Mouse (Mus musculus) forebrain, postnatal 0 days (tissue): ENCODE data around the gene Pdpn. TPM values are rescaled to one million over a fixed set of nuclear protein-coding genes. Genes with fewer than 3 reads are reported as not detected.
A peak's percentile ranks its signal among the peaks of the same experiment; 100 is the strongest.

Experiments used
- ATAC-seq: fragments of 200-750 bp; cut with Nextera tagmentation; 2 replicates; pipeline ENCODE4 v1.8.0; 2017; ENCODE audit warnings: mild to moderate bottlenecking, moderate library complexity
- DNase-seq: peaks from one replicate; pipeline ENCODE4 v3.0.0-alpha.2; 2015
- H3K27ac ChIP-seq: fragments of 300-500 bp; sonication (generic); 2 replicates; pipeline ENCODE4 v1.5.1; 2014; ENCODE audit warnings: low read depth, mild to moderate bottlenecking, antibody characterized with exemption, low read length, moderate library complexity, mixed read lengths
- H3K27me3 ChIP-seq: fragments of 300-500 bp; sonication (generic); 2 replicates; pipeline ENCODE4 v1.6.1; 2014; ENCODE audit warnings: mild to moderate bottlenecking, low read length, mixed read lengths; ENCODE audit not compliant: insufficient read depth
- H3K36me3 ChIP-seq: fragments of 300-500 bp; sonication (generic); 2 replicates; pipeline ENCODE4 v1.6.1; 2014; ENCODE audit warnings: mild to moderate bottlenecking, moderate library complexity; ENCODE audit not compliant: insufficient read depth
- H3K4me1 ChIP-seq: fragments of 300-500 bp; sonication (generic); 2 replicates; pipeline ENCODE4 v1.6.1; 2014; ENCODE audit warnings: antibody characterized with exemption; ENCODE audit not compliant: insufficient read depth
- H3K4me2 ChIP-seq: fragments of 300-500 bp; sonication (generic); 2 replicates; pipeline ENCODE4 v1.6.1; 2014; ENCODE audit warnings: low read depth, mild to moderate bottlenecking, moderate library complexity
- H3K4me3 ChIP-seq: fragments of 300-500 bp; sonication (generic); 2 replicates; pipeline ENCODE4 v1.5.1; 2014; ENCODE audit warnings: low read depth, low read length, mixed read lengths
- H3K9ac ChIP-seq: fragments of 300-500 bp; sonication (generic); 2 replicates; pipeline ENCODE4 v1.6.1; 2014; ENCODE audit warnings: mild to moderate bottlenecking
- H3K9me3 ChIP-seq: fragments of 300-500 bp; sonication (generic); 2 replicates; pipeline ENCODE4 v1.6.1; 2016; ENCODE audit warnings: low read length
- CTCF ChIP-seq: sonication (generic); IDR thresholded peaks from 2 replicates; pipeline ENCODE4 v1.5.1; 2016; ENCODE audit warnings: antibody characterized with exemption, control low read depth, low read depth
- WGBS: fragments of 180-500 bp; shearing (Covaris S2); extraction: QIAGEN DNeasy Blood & Tissue Kit; methylation state at CpG from one replicate; pipeline ENCODE4 v1.1.7; 2014; 5-methylcytosine and 5-hydroxymethylcytosine counted together
- polyA plus RNA-seq: library from polyadenylated mRNA; unstranded; fragments of >200 nt; fragmentation: Nextera tagmentation; extraction: Ambion mirVana; gene quantifications from 2 replicates; pipeline ENCODE4 v1.2.1, GENCODE M21; 2015
- total RNA-seq: library from RNA; depleted of rRNA; stranded (reverse); fragments of >200 nt; gene quantifications from 2 replicates; pipeline ENCODE4 v1.2.3, GENCODE M21; 2014

Pdpn gene
- total and polyA plus RNA-seq, 2 experiments from 2014 or later, result 36.8 to 38.7 TPM

GRCm38 (mm10) chr4:143311341-143311740 lies 12.0 kb upstream of the Pdpn start:
- peak; percentile 57 for TF ChIP-seq CTCF
- no peak overlapping the region for H3K9ac ChIP-seq
- no peaks in the 10 kb centered on the region for H3K27me3 ChIP-seq
- H3K27ac ChIP-seq, result no peak overlapping the region
- DNase-seq (peak; percentile 56), ATAC-seq (no peak)
- 27% methylated on average over 2 of the region's 2 CpGs for WGBS
- no peaks in the 10 kb centered on the region for H3K4me1 ChIP-seq
- no peak overlapping the region for H3K4me3 ChIP-seq
- H3K36me3 ChIP-seq, result no peaks in the 10 kb centered on the region
- H3K9me3 ChIP-seq, result no peaks in the 10 kb centered on the region
- no peak overlapping the region for H3K4me2 ChIP-seq

DNA sequence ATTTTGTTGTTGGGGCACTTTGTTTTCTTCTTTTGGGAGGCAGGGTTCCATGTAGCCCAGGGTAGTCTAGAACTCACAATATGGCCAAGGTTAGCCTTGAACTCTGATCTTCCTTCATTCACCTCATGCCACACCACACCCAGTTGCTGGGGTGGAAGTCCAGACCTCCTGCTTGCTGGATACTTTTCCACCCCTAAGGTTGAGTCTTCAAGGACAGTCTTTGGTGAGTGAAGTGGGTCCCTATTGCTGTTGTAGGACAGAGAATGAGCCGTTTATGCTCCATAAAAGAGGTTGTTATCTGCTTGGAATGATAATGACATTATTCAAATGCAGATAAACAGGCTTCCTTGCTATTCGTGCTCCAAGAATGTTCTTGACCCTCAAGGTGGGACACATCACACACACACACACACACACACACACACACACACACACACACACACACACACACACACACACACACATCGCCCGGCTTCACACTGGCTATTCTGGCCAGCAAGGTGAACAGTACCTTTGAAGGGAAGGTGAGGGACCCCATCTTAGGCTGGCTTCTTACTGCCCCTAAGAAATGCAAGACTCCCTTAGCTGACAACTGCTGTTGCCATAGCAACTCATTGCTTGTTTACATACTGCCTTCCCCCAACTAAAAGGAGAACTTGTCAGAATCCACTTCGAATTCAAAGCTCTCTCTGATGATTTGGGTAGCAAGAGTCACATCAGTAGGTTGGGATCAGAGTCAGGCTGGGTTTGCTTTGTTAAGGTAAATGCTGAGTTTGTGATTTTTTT lies 6.8 kb upstream of the Pdpn start:
- 56% methylated on average over 5 of the region's 5 CpGs for WGBS
- Histone ChIP-seq H3K27me3 (no peaks in the 10 kb centered on the region), H3K27ac (no peak overlapping the region), H3K4me3 (no peak overlapping the region), H3K36me3 (no peaks in the 10 kb centered on the region), H3K4me1 (no peaks in the 10 kb centered on the region), H3K4me2 (no peak overlapping the region), H3K9ac (no peak overlapping the region), H3K9me3 (no peaks in the 10 kb centered on the region)
- DNase-seq (peak; percentile 20), ATAC-seq (no peak)
- TF ChIP-seq CTCF, result no peak

- Histone ChIP-seq H3K27ac (no peak overlapping the region), H3K4me1 (no peaks in the 10 kb centered on the region), H3K4me2 (no peak overlapping the region), H3K9ac (no peak overlapping the region), H3K27me3 (no peaks in the 10 kb centered on the region), H3K4me3 (no peak overlapping the region), H3K9me3 (no peaks in the 10 kb centered on the region), H3K36me3 (no peaks in the 10 kb centered on the region)
- ATAC-seq (no peak), DNase-seq (no peak)
- WGBS, result 90% methylated on average over 4 of the region's 4 CpGs
- TF ChIP-seq CTCF, result no peak
Observed at GRCm38 (mm10) chr4:143305031-143305430, 5.7 kb upstream of the Pdpn start.

GRCm38 (mm10) chr4:143302279-143302890 lies 3.0 kb upstream of the Pdpn start:
- H3K4me1 ChIP-seq, result 0 out of 2 replicates have a peak, but pooled peaks cover 4% of the 10 kb centered on the region
- DNase-seq (no peak), ATAC-seq (no peak)
- no peaks in the 10 kb centered on the region for H3K36me3 ChIP-seq
- H3K27ac ChIP-seq, result no peak overlapping the region
- no peak overlapping the region for H3K9ac ChIP-seq
- H3K9me3 ChIP-seq, result no peaks in the 10 kb centered on the region
- H3K4me3 ChIP-seq, result no peak overlapping the region
- H3K4me2 ChIP-seq, result no peak overlapping the region
- H3K27me3 ChIP-seq, result peaks cover 4% of the 10 kb centered on the region; the same call in 1 of the 2 replicates
- WGBS, result 49% methylated on average over 11 of the region's 11 CpGs
- TF ChIP-seq CTCF, result no peak

DNA sequence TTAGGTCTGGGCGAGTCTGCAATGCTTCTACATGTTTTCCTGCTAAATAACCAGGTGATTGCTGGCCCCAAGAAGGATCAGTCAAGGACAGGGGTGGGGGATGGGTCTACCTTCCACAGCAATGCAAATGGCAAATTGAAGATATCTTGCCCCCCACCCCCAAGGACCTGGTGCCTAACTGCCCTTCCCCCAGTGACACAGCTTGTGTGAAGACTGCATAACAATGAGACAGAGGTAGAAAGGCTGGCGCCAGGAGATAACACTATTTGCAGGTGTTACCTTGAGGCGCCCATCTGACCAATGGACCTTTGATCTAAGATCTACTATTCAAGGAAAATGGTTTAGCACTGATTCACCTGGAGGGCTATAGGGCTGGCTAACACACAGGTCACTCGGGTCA lies 2.5 kb upstream of the Pdpn start:
- 66% methylated on average over 4 of the region's 4 CpGs for WGBS
- TF ChIP-seq CTCF, result no peak
- Histone ChIP-seq H3K4me1 (0 out of 2 replicates have a peak, but pooled peaks cover 4% of the 10 kb centered on the region), H3K9me3 (no peaks in the 10 kb centered on the region), H3K9ac (no peak overlapping the region), H3K36me3 (no peaks in the 10 kb centered on the region), H3K27ac (no peak overlapping the region), H3K4me3 (no peak overlapping the region), H3K27me3 (peaks cover 4% of the 10 kb centered on the region; the same call in 1 of the 2 replicates), H3K4me2 (no peak overlapping the region)
- DNase-seq (no peak), ATAC-seq (no peak)

GRCm38 (mm10) chr4:143301042-143301441 lies 1.7 kb upstream of the Pdpn start:
- WGBS, result 82% methylated on average over 5 of the region's 5 CpGs
- H3K9me3 ChIP-seq, result no peaks in the 10 kb centered on the region
- DNase-seq (no peak), ATAC-seq (no peak)
- no peak for TF ChIP-seq CTCF
- H3K27ac ChIP-seq, result no peak overlapping the region
- H3K4me2 ChIP-seq, result no peak overlapping the region
- H3K36me3 ChIP-seq, result no peaks in the 10 kb centered on the region
- no peak overlapping the region for H3K4me3 ChIP-seq
- peaks cover 4% of the 10 kb centered on the region; the same call in 1 of the 2 replicates for H3K27me3 ChIP-seq
- H3K9ac ChIP-seq, result no peak overlapping the region
- 0 out of 2 replicates have a peak, but pooled peaks cover 4% of the 10 kb centered on the region for H3K4me1 ChIP-seq

DNA sequence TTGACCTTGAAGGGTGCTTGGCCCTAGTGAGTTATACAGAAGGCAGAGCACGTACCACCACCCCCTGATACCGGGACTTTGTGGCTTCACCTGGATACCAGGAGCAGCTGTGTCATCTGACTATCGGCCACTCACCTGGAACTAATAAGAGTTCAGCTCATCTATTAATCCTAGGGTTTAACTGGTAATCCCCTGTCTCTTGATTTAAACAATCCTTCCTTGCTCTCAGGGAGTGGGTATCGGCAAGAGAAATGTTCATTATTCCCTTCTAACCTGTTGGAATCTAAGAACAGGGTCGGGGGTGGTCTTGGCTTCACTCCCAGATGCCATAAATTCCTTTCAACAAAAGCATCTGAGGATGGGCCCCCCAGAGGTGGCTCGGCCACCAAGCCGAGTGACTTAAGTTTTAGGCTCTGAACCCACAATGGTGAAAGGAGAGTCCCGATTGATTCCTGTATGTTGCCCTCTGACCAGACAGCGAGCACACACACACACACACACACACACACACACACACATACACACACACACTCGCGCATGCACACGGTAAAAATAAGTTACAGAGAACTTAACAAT lies 837 bp upstream of the Pdpn start:
- 18% methylated on average over 12 of the region's 12 CpGs for WGBS
- peak overlapping the region; percentile 49; the same call in 1 of the 2 replicates for H3K4me2 ChIP-seq
- no peaks in the 10 kb centered on the region for H3K36me3 ChIP-seq
- DNase-seq (no peak), ATAC-seq (no peak)
- no peak overlapping the region for H3K27ac ChIP-seq
- H3K27me3 ChIP-seq, result peaks cover 4% of the 10 kb centered on the region; the same call in 1 of the 2 replicates
- H3K9ac ChIP-seq, result no peak overlapping the region
- no peak for TF ChIP-seq CTCF
- 0 out of 2 replicates have a peak, but pooled peaks cover 4% of the 10 kb centered on the region for H3K4me1 ChIP-seq
- no peaks in the 10 kb centered on the region for H3K9me3 ChIP-seq
- H3K4me3 ChIP-seq, result no peak overlapping the region
